Mouse (Mus musculus) urinary bladder, adult 18-20 months (tissue): ENCODE measurements around the gene Ercc2.

Source experiments
- DNase-seq, 2 experiments: peaks; one replicate each; pipeline ENCODE4 v3.0.0; 2022; ENCODE audit warnings: low spot score in 2 of 2, mixed read lengths in 2 of 2

Ercc2 gene

DNA sequence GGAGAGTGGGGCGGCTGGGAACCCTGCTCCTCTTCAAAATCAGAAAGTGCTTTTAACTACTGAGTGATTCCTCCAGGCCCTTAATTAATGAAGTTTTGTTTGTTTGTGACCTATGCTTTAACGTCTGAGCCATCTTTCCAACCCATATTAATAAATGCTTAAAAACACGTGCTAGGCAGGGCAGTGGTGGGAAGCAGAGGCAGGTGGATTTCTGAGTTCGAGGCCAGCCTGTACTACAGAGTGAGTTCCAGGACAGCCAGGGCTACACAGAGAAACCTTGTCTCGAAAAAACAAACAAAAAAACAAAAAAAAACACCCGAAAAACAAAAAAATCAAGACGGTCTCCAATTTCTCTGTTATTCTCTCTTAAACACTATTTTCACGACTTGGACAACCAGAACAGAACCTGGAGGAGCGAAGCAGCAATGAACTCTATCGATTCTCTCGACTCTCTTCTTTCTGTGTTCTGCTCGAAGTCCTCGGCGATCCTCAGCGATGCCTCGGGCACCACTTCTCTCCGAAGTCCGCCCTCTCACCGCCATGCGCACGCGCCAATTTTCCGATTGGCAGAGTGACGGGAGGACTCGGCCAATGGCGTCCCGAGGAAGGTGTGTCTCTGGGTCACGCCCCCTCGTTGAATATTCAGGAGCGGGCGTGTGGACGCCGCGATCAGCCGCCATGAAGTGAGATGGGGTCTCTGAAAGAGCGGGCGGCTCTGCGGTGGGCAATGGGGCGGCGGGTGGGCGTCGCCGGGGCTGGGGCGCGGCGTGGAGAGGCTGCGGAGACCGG is at the start of gene Ercc2:
Gene Ercc2, plus strand, starts transcription at position 634 of the 789 bp plus-strand sequence.
- peak; percentile 97 to 99 for DNase-seq

DNA sequence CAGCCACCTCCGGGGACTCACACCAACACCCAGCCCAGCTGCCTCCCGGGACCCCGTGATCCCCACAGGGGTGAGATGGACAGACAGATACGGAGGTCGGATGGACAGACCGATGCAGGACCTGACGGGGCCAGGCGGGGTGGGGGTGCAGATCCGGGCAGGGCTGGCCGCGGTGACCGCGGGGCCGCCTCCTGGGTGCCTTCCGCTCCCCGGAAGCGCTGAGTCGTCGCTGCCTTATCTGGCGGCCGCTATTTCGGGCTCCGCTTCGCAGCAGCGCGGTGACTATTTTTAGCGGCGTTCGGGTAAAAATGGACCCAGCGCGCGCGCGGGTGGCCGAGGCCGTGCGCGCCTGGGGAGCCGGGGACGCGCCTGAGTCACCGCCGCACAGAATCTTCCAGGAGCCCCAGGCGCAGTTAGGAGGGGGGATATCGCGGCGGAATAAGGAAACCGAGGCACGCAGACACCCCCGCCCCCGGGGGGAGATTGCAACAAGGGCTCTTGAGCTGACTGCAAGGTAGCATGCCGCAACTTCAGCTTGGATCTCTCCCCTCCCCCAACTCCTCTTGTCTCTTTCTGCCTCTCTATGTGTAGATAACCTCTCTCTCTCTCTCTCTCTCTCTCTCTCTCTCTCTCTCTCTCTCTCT is 49.0 kb upstream of the Ercc2 start:
- peak; percentile 61 to 62 for DNase-seq

DNA sequence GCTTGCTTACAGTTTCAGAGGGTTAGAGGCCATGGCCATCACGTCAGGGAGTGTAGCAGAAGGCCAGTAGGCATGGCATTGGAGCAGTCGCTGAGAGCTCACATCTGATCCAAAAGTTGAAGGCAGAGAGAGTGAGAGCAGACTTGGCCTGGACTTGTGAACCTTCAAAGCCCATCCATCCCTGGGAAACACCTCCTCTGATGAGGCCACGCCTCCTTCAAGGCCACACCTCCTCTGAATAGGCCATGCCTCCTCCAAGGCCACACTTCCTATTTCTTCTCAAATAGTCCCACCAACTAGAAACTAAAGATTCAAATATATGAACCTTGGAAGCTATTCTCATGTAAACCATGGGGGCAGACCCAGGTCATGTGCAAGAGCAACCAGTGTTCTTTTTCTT is 46.2 kb upstream of the Ercc2 start:
- DNase-seq, result no peak

DNA sequence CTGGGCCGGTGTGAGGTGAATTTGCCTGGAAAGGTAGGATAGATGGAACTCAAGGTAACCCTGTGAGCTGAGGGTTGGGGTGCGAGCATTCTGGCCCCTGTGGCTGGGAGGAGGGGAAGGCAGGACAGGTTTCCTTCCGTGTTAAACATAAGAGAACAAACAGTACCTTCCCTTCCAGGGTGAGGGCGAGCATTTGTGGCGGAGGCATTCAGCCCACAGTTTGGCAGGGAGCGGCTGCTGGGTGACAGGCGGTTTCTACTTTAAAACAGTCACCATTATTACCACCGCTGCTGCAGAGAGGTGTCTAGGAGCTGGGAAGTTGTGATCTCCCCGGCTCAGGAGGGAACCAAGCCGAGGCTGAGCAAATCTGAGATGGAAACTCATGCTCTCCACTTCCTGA is 44.7 kb upstream of the Ercc2 start:
- DNase-seq, result no peak

DNA sequence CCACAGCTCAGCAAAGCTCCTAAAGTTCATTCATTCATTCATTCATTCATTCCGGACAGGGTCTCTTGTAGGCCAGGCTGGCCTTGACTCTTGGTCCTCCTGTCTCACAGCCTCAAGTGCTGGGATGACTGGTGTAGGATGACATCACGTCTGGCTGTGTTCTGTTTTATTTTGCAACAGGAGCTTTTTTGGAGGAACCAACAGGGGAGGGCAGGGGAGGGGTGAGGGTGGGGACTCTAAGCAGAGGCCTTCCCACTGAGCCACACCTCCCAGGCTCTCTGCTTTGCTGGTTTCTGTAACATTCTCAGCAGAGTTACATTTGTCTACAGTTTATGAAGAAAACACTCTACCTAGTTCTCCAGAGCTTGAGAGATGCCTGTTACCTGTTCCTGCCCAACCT is 43.8 kb upstream of the Ercc2 start:
- DNase-seq, result no peak

DNA sequence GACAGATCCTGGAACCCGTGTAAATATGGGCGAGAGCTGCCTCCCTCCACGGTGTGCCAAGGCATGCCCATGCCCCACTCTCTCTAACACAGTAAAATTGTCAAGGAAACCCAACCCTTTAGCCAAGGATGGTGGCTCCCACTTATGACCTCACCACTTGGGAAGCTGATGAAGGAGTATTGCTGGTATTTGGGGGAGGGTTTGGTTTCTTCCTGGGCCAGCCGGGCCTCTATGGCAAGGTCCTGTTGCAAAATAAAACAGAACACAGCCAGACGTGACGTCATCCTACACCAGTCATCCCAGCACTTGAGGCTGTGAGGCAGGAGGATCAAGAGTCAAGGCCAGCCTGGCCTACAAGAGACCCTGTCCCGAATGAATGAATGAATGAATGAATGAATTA is 43.2 kb upstream of the Ercc2 start:
- no peak for DNase-seq

DNA sequence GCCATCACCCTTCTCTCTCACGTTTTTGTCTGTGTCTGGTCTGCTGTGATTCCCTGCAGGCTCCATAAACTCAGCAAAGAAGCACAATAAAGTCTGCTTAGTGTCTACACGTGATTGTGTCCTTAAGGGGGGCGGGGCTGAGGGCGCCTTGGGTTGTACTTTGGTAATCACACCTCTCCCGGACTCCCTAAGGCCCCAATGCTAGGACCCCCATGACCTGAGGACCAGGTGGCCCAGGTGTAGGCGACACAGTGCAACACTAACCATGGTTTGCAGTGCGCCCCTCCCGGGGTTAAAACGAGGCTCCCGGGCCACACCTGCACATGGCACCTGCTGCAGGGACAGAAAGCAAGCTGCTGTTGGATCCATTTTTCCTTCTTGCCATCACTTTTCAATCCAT is 40.6 kb upstream of the Ercc2 start:
- no peak for DNase-seq

DNA sequence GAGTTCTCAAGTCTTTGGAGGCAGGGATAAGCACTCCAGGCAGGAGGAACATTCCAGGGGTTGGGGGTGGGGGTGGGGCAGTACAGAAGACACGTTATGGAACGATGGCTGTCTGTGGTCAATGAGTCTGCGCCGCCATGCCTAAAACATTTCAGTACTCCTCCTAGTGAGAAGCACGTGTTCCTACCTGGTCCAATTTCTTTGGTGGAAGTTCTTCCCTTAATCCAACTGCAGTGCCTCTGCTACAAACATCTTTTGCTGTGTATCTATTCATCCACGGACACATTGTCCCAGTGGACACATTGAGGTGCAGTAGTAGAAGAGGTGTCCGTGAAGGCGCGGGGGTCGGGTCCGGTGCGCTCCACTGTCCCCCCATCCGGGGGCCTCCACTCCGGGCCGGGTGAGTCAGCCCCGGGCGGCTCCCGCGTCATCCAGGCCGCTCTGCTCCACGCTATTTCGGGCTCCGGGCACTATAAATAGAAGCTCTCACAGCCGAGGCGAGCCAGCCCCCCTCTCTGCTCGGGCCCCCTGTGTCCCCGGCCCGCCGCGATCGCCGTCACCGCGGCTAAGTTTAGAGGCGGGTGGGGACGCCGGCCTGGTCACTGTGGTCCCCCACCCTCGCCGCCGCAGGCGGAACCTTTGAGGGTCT is 39.9 kb upstream of the Ercc2 start:
- no peak for DNase-seq

DNA sequence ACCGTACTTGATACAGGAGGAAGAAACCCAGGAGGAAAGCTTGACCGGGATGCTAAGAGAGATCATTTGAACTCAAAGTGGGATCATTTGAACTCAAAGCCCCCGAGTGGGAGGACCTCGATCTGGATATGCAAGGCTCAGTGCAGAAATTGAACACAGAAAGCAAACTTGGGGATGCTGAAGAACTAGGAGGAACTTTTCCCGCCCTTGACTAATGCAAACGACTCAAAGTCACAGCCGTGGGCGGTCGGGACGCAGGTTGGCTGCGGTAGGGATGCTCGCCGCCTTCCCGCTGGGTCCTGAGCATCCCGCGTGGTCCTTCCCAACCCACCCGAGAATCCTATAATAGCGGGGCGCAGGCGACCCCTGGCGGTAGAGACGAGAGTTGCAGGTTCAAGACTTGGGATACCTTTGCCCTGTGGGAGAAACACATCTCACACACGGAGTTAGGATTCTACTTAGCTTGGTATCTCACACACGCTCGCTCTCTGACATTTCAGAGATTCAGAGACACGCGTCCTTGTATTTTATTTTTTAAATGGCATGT is 39.3 kb upstream of the Ercc2 start:
- DNase-seq, result peak; percentile 77 to 87

DNA sequence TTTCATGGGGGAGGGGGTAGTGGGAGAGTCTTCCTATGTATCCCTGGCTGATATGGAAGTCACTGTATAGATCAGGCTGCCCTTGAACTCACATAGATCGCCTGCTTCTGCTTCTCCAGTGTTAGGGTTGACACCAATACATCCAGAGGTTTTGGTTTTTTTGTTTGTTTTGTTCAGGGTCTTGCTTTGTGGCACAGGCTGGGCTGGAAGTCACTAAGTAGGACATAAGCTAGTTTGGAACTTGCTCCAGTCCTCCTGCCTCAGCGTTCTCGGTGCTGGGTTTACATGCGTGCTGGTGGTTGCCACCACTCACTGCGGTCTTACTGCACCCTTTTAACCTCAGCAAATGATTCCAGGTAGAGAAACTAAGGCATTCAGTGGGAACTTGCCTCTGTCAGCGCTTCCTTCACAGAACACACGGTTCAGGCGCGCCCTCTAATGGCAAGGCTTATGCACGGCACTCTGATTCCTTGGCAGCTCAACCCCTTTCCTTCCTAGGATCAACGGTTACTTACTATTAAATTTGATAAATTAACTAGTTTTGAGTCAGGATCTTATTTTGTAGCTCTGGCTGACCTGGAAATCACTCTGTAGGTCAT is 38.5 kb upstream of the Ercc2 start:
- peak in 1 of 2 experiments; percentile 61 for DNase-seq

DNA sequence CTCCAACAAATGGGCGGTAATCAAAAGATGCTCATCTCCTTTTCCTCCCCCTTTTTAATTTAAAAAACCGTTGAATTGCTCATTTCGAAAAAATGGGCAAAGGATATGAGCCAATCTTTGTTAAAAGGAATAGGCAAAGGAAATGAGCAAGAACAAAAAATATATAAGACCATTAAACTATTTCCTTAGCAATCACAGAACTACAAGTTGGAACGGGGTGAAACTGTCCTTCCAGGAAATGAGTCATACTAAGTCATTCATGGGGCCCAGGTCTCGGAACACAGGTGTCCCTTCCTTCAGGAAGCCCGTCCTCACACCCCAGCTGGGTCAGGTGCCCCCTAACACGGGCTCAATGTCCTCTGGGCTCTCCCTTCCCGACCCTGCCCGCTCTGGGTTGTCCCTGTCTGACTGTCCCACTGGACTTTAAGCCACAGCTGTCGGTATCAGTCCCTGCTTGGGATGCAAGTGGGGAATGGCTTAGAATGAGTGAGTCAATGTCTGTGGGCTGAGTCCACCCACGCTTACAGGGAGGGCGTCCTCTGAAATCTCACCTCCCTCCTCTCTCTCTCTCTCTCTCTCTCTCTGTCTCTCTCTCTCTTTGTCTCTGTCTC is 37.5 kb upstream of the Ercc2 start, which contains the start of gene Ercc1:
Gene Ercc1, plus strand, starts transcription at position 542 of the 611 bp plus-strand sequence.
- DNase-seq, result no peak

DNA sequence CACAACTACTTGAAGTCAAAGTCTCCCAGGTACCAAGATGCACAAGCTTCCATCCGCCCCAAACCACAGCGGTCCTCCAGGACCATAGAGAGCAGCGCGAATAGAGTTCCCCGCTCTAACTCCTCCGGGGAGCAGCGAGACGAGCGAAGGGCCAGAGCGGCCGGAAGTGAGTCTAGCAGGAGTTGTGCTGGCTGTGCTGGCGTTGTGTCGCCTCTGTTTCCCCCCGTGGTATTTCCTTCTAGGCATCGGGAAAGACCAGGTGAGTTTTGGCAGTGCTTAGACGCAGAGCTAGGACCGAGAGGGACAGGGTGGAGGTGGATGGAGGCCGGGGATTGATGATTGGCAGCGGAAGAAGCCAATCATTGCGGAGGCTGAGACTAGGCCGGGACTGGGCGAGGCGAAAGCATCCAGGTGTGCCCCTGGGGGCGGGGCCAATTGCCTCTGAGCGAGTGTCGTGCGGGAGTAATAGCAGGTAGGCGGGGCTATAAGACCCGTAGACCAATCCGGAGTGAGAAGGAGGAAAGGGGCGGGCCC is 36.8 kb upstream of the Ercc2 start:
- peak; percentile 93 to 95 for DNase-seq

DNA sequence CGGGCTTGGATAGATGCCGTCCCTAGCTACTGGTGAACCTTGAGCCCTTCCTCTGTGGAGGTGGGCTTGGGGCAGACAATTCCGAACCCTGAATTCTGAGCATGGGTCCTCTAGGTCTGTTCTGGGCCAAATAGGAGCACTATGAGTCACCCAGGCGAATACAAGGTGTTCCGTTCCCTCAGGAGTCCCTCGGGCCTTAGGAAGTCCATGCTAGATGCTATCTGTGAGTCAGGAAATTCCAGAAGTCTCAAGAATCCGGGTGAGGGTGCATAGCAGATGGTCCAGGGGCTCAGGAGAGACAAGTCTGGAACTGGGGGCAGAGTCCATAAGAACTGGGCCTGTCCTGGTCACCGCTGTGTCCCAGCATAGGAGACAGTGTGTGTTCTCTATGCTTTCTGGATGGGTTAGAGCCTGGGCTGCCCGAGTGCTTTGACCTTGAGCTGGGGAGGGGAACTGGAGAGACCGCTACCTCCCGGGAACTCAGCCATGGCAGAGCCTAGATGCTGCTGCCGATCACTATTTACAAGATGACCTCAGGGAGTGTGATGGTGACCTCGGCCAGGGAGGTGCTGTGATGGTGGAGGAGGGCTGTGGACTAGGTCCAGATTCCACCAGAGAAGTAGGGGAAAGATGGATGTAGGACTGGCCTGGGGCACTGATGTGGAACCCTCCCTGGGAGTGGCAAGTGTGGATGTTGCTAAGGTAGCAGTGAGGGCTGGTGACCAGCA is 32.5 kb upstream of the Ercc2 start:
- no peak for DNase-seq

DNA sequence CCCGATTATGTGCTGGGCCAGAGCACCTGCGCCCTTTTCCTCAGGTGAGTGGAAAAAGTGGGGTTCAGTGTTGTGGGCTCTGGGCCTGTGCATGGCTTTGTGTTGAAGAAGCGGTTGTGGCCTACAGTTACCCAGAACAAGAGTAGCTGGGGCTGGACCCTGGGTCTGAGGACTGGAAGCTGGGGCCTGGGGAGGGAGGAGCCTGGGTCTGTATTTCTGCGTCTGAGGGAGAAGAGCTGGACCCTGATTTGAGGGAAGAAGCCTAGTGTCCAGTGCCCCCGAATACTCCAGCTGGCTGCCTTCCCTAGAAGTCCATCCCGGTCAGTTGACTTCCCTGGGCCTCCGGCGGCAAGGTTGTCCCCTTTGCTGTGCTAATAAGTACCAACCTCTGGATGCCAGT is 31.6 kb upstream of the Ercc2 start:
- no peak for DNase-seq

DNA sequence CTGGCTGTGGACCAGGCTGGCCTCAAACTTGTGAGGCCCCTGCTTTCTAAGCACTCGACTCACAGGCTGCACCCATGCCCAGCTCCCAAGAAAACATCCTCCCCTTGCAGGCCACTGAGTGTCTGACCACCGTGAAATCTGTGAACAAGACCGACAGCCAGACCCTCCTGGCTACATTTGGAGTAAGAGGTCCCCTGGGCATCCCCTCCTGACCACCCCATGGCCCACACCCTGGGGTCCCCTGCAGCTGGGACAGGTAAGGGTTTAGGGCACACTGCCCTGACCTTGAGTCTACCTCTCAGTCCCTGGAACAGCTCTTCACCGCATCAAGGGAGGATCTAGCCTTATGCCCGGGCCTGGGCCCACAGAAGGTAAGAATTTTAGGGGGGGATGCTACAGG is 26.8 kb upstream of the Ercc2 start:
- DNase-seq, result no peak

DNA sequence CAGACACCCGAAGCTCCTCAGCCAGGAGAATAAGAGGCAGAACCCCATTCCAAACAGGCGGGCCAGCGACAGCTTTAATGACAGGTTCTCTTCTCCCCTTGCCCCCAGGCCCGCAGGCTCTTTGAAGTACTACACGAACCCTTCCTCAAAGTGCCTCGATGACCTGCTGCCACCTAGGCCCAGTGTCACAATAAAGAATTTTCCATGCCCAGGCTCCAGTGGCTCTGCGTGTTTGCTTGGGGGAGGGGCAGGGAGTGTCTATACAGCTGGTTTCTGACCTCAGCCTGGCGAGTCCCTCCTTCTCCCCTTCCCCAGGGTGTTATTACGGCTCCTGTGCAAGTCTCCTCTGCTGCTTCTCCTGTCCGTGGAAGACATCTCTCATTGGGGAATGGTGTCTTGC is 25.5 kb upstream of the Ercc2 start:
- DNase-seq, result no peak

DNA sequence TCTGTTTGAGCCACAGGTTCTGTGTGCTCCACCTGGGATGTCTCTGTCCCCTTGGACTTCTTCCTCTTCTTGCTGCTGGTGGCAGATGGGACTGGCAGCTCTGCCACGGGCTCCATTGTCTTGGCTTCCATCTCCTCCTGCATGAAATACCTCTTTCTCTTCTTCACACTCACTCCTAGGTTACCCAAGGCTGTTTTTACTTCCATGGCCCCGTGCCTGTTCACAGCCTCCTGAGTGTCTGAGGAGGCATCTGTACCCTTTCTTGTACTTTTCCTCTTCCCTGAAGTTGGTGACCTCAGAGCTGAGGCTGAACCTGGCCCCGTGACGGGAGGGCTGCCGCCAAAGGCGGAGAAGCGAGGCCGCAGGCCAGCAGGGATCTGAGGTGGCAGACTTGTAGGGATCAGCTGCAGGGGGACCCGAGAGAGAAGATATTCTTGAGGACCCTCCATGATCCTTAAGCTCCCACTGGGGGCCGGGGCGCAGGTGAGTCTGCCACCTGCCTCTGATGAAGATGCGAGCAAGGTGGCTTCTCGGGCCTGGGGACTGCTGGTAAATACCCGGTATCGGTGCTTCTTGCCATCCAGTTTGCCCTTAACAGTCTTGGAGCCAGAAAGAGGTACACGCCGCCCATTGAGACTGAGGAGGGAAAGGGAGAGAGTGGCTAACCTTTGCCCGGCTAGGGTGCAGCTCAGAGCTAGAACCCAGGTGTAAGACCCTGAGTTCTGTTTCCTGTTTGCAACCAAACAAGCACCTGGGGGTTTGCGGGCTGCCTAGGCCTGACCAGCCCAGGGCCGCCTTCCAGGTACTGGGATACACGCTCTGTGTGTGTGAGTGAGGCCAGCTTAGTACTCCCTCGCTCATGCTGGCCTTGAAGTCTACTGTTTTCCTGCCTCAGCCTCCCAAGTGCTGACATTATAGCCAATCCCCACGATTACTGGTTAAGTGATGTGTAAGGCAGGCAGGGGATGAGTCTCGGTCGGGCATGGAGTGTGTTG is 24.1 kb upstream of the Ercc2 start:
- DNase-seq, result no peak

DNA sequence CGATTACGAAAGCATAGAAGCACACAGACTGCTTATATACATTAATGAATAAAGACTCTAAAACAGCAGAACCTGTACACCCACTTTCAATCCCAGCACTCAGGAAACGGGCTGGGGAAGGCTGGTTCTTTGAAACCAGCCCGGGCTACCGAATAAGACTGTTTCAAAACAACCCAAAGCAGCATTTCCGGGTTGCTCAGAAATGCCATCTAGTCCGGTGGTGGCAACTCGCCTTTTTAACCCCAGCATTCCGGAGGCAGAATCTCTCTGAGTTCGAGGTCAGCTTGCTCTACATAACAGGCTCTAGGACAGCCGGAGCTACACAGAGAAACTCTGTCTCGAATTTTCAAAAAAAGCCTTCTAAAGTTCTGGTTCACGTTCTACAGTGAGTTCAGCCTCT is 23.2 kb upstream of the Ercc2 start:
- DNase-seq, result no peak

DNA sequence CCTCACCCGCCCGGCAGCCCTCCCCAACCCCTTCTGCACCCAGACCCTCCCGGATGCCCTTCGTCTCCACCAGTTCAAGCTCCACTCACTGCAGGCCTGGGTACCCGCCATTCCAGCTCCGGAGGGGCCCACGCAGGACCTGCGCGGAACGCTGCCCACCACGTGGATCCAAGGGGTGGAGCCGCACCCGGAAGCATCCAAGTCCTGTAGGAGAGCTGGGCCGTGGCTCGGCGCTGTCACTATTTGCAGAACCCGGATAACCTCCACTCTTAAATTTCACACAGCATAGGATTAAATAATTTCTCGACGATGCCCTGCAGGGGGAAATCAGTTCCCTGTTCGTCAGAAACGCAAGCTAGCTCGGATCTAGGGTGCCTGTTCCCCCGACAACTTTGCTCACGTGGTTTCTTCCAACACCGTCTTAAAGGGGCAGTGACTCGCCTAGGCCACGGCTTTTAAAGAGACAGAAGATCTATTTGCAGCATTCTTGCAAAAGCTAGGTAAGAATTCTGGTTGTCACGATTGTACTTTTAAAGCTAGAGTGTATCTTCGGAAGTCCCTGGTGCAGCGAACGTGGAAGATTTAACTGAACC is 22.4 kb upstream of the Ercc2 start, which contains the start of the genes Cd3eap and Ppp1r13l:
Gene Cd3eap, minus strand, starts transcription at position 185 of the 593 bp plus-strand sequence.
Gene Ppp1r13l, plus strand, starts transcription at position 451 of the 593 bp plus-strand sequence.
- peak; percentile 79 to 83 for DNase-seq
